Mouse (Mus musculus): ENCODE data around the gene Gm17949.
A peak's percentile ranks its signal among the peaks of the same experiment; 100 is the strongest.
"Not testable (repeated sequence)": the region's sequence is repeated elsewhere in the genome, so short reads cannot be mapped to it uniquely, and the experiment has no call there.

Gm17949 gene

GRCm38 (mm10) chr17:57041554-57041953 lies 30.3 kb downstream of the Gm17949 start, which contains the start of gene Slc25a41:
Gene Slc25a41, minus strand, starts transcription at chr17:57041654.
- DNase-seq (ENCODE audit: low spot score in 2 of 2), result no peak

- DNase-seq (ENCODE audit: low spot score in 2 of 2), result no peak
These were observed 36.1 kb downstream of the Gm17949 start for GRCm38 (mm10) chr17:57047406-57047805.

- DNase-seq (ENCODE audit: low spot score in 2 of 2), result no peak
These were observed 37.5 kb downstream of the Gm17949 start for GRCm38 (mm10) chr17:57048816-57049215.

GRCm38 (mm10) chr17:57051679-57052078 lies 40.4 kb downstream of the Gm17949 start:
- DNase-seq (ENCODE audit: low spot score in 2 of 2), result not testable (repeated sequence)

- DNase-seq (ENCODE audit: low spot score in 2 of 2), result no peak
These were observed 45.0 kb downstream of the Gm17949 start for GRCm38 (mm10) chr17:57056246-57056645.

- DNase-seq (ENCODE audit: low spot score in 2 of 2), result no peak
These were observed 47.7 kb downstream of the Gm17949 start, which contains the start of gene Crb3 for GRCm38 (mm10) chr17:57058891-57059485. Gene Crb3, plus strand, starts transcription at chr17:57059105.

GRCm38 (mm10) chr17:57059486-57059977 lies 48.3 kb downstream of the Gm17949 start, which contains the start of gene Slc25a23:
Gene Slc25a23, minus strand, starts transcription at chr17:57059863.
- DNase-seq (ENCODE audit: low spot score in 2 of 2), result peak; percentile 59 to 65

GRCm38 (mm10) chr17:57060231-57060801 lies 49.0 kb downstream of the Gm17949 start:
- peak; percentile 94 to 95 for DNase-seq (ENCODE audit: low spot score in 2 of 2)

- no peak for DNase-seq (ENCODE audit: low spot score in 2 of 2)
These were observed 49.8 kb downstream of the Gm17949 start for GRCm38 (mm10) chr17:57061069-57061468.

- no peak for DNase-seq (ENCODE audit: low spot score in 2 of 2)
These were observed 50.8 kb downstream of the Gm17949 start for GRCm38 (mm10) chr17:57062011-57062521.

GRCm38 (mm10) chr17:57062548-57062947 lies 51.3 kb downstream of the Gm17949 start:
- DNase-seq (ENCODE audit: low spot score in 2 of 2), result no peak

- DNase-seq (ENCODE audit: low spot score in 2 of 2), result no peak
These were observed 51.8 kb downstream of the Gm17949 start for GRCm38 (mm10) chr17:57063031-57063430.

- no peak for DNase-seq (ENCODE audit: low spot score in 2 of 2)
These were observed 55.6 kb downstream of the Gm17949 start for GRCm38 (mm10) chr17:57066908-57067307.

- no peak for DNase-seq (ENCODE audit: low spot score in 2 of 2)
These were observed 59.0 kb downstream of the Gm17949 start for GRCm38 (mm10) chr17:57070272-57070671.

- DNase-seq (ENCODE audit: low spot score in 2 of 2), result no peak
These were observed 59.4 kb downstream of the Gm17949 start for GRCm38 (mm10) chr17:57070699-57071098.

Data from frontal cortex, postnatal 14 days (tissue).